8 mouse cellular contexts compared by ENCODE assay signal in the genomic region with DNA sequence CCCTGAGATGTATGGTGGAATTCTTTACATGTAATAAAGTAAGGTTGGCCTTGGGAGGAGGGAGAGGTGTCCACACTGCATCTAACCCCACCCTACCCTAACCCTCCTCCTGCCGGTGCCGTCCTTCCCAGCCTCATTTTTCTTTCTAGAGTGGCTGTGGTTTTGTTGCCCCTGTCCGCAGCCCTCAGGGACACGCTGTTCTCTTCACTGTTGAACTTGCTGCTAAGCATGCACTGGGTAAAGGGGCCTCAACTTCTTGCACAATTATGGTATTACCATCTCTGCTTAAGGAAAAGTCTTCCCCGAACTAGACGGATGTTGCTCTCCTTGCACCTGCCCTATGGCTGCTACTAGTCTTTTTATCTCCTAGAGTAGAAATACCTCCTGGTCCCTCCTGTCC.
DNase-seq lines count a peak whose midpoint lies in the region; ATAC-seq and TF ChIP-seq lines count a peak whose summit lies in the region.

No protein-coding gene starts in this region.

- H3K9ac ChIP-seq in MEL (ENCODE audit: control insufficient read depth, low read depth, low read length, poor library complexity, severe bottlenecking) = no peak overlapping the region
- no peak overlapping the region for H3K9ac ChIP-seq in hindbrain, embryonic 16.5 days (ENCODE audit: low read depth, low read length)

- TF ChIP-seq EP300 in MEL (IDR thresholded peaks at IDR 0.05; ENCODE audit: low read depth in 1 of 2, low read length in 2 of 2) = no peak

- no peaks in the 10 kb centered on the region for H3K27me3 ChIP-seq in MEL (ENCODE audit: control insufficient read depth in 1 of 2, insufficient read depth in 2 of 2, low read length in 2 of 2)
- H3K27me3 ChIP-seq in hindbrain, embryonic 16.5 days (replicated peaks; ENCODE audit: control insufficient read depth, insufficient read depth, low read length) = peaks cover 14% of the 10 kb centered on the region; the same call in 1 of the 2 replicates

- TF ChIP-seq RAD21 in MEL (IDR thresholded peaks at IDR 0.05; ENCODE audit: low read depth, low read length) = no peak

- TF ChIP-seq POLR2A in MEL (IDR thresholded peaks at IDR 0.05; ENCODE audit: control insufficient read depth in 1 of 2, insufficient read depth in 1 of 2, low read depth in 1 of 2, low read length in 2 of 2, poor library complexity in 1 of 2) = no peak

- no peaks in the 10 kb centered on the region for H3K9me3 ChIP-seq in MEL (replicated peaks; ENCODE audit: insufficient read depth, low read length)
- no peaks in the 10 kb centered on the region for H3K9me3 ChIP-seq in hindbrain, embryonic 16.5 days (ENCODE audit: control insufficient read depth, low read length)

- peak overlapping the region; percentile 70; the same call in 1 of the 2 replicates for H3K4me3 ChIP-seq in gastrocnemius, adult 2 months
- H3K4me3 ChIP-seq in MEL (ENCODE audit: control insufficient read depth in 1 of 2, insufficient read depth in 1 of 2, low read depth in 2 of 2, low read length in 2 of 2) = peak overlapping the region; percentile 70 to 90
- no peak overlapping the region for H3K4me3 ChIP-seq in hindbrain, embryonic 16.5 days (ENCODE audit: low read length)

- H3K4me2 ChIP-seq in hindbrain, embryonic 16.5 days (ENCODE audit: low read length) = peak overlapping the region; percentile 99

- peaks cover 0 to 6% of the 10 kb centered on the region in 2 experiments; a peak in 2 of 4 replicates for H3K36me3 ChIP-seq in MEL (ENCODE audit: control insufficient read depth in 1 of 2, insufficient read depth in 2 of 2, low read length in 2 of 2)
- no peaks in the 10 kb centered on the region for H3K36me3 ChIP-seq in hindbrain, embryonic 16.5 days (ENCODE audit: control insufficient read depth, insufficient read depth, low read length)

- H3K4me1 ChIP-seq in MEL (ENCODE audit: control insufficient read depth in 1 of 2, insufficient read depth in 2 of 2, low read length in 2 of 2) = peaks cover 0 to 8% of the 10 kb centered on the region in 2 experiments; a peak in 2 of 4 replicates
- peaks cover 4% of the 10 kb centered on the region; the same call in 1 of the 2 replicates for H3K4me1 ChIP-seq in hindbrain, embryonic 16.5 days (ENCODE audit: control insufficient read depth, insufficient read depth, low read depth, low read length)

- H3K79me2 ChIP-seq in MEL (ENCODE audit: control insufficient read depth, insufficient read depth, low read length, poor library complexity) = no peaks in the 10 kb centered on the region

- no peak overlapping the region for H3K27ac ChIP-seq in gastrocnemius, adult 2 months
- H3K27ac ChIP-seq in MEL (ENCODE audit: control insufficient read depth, low read depth, low read length) = no peak overlapping the region
- no peak overlapping the region for H3K27ac ChIP-seq in hindbrain, embryonic 16.5 days (ENCODE audit: low read depth, low read length)

- WGBS in hindbrain, embryonic 16.5 days = 47% methylated on average over 6 of the region's 6 CpGs

- intact Hi-C loops in gastrocnemius, adult 2 months (cut with DNase I) = no loop called here
- intact Hi-C loops in gastrocnemius, postnatal 36 days (cut with DNase I) = no loop called here

- TF ChIP-seq CTCF in gastrocnemius, adult 2 months (IDR thresholded peaks at IDR 0.05) = no peak
- no peak for TF ChIP-seq CTCF in MEL (IDR thresholded peaks at IDR 0.05 in 2 of 3, conservative IDR thresholded peaks at IDR 0.05 in 1 of 3; ENCODE audit: control insufficient read depth in 1 of 3, insufficient read depth in 1 of 3, low read depth in 2 of 3, low read length in 3 of 3, poor library complexity in 1 of 3, severe bottlenecking in 1 of 3)

- DNase-seq in gastrocnemius, adult 2 months = no peak
- no peak for DNase-seq in gastrocnemius, postnatal 36 days
- no peak for DNase-seq in MEL (ENCODE audit: low read depth, low spot score)
- peak; percentile 45 for DNase-seq in lung, postnatal 36 days
- no peak for DNase-seq in embryo, embryonic 9.5 days (ENCODE audit: extremely low spot score)
- no peak for DNase-seq in Muller cell, postnatal 12 days (ENCODE audit: inconsistent ontology term)
- no peak for DNase-seq in cerebellum, adult 9-11 months

- ATAC-seq in hindbrain, embryonic 16.5 days = no peak

TF ChIP-seq in MEL, 35 proteins besides CTCF, POLR2A, EP300 and RAD21:
- TF ChIP-seq BHLHE40 (IDR thresholded peaks at IDR 0.05; ENCODE audit: borderline replicate concordance, low read depth, low read length) = no peak
- no peak for TF ChIP-seq ZMIZ1 (IDR thresholded peaks at IDR 0.05; ENCODE audit: low read depth, low read length)
